Mouse (Mus musculus) thymus, postnatal 25 days (tissue): ENCODE measurements around the gene Cracr2b.

Experiments
- DNase-seq: peaks from one replicate; pipeline ENCODE4 v3.0.0; 2022

Cracr2b gene

GRCm38 (mm10) chr7:141455610-141456314, 5.1 kb upstream of the Cracr2b start:
- DNase-seq = peak; percentile 46

GRCm38 (mm10) chr7:141456739-141457138, 4.2 kb upstream of the Cracr2b start:
- DNase-seq = no peak

GRCm38 (mm10) chr7:141457236-141457635, 3.7 kb upstream of the Cracr2b start:
- DNase-seq = no peak

GRCm38 (mm10) chr7:141457986-141458660, 2.8 kb upstream of the Cracr2b start:
- peak; percentile 57 for DNase-seq

- DNase-seq = no peak
Measured at GRCm38 (mm10) chr7:141458661-141459060, 2.2 kb upstream of the Cracr2b start.

- DNase-seq = no peak
Measured at GRCm38 (mm10) chr7:141459301-141459711, 1.6 kb upstream of the Cracr2b start.

- DNase-seq = no peak
Measured at GRCm38 (mm10) chr7:141460001-141460390, 898 bp upstream of the Cracr2b start.

- DNase-seq = no peak
Measured at GRCm38 (mm10) chr7:141461521-141462332, 833 bp downstream of the Cracr2b start.

- DNase-seq = no peak
Measured at GRCm38 (mm10) chr7:141462333-141462821, 1.5 kb downstream of the Cracr2b start.

- no peak for DNase-seq
Measured at GRCm38 (mm10) chr7:141463824-141464602, 3.1 kb downstream of the Cracr2b start.

- peak; percentile 38 for DNase-seq
Measured at GRCm38 (mm10) chr7:141464603-141465201, 3.8 kb downstream of the Cracr2b start.

- DNase-seq = no peak
Measured at GRCm38 (mm10) chr7:141465388-141466044, 4.6 kb downstream of the Cracr2b start.

GRCm38 (mm10) chr7:141466045-141466394, 5.1 kb downstream of the Cracr2b start:
- no peak for DNase-seq

GRCm38 (mm10) chr7:141466607-141467148, 5.8 kb downstream of the Cracr2b start:
- no peak for DNase-seq

GRCm38 (mm10) chr7:141467230-141468030, 6.5 kb downstream of the Cracr2b start, which contains the start of gene Cd151:
Gene Cd151, plus strand, starts transcription at chr7:141467392.
- DNase-seq = peak; percentile 77

GRCm38 (mm10) chr7:141468164-141468521, 7.2 kb downstream of the Cracr2b start:
- DNase-seq = no peak

GRCm38 (mm10) chr7:141468522-141469211, 7.8 kb downstream of the Cracr2b start:
- DNase-seq = peak; percentile 54

- DNase-seq = no peak
Measured at GRCm38 (mm10) chr7:141469352-141469751, 8.5 kb downstream of the Cracr2b start.

GRCm38 (mm10) chr7:141469901-141470636, 9.2 kb downstream of the Cracr2b start:
- DNase-seq = no peak
